Mouse (Mus musculus): ENCODE results near the gene Celf5.

Gene Celf5

GRCm38 (mm10) chr10:81430141-81430830 is 52.2 kb downstream of the Celf5 start:
- ATAC-seq (ENCODE audit: insufficient number of reproducible peaks, low FRiP score, low TSS enrichment), result no peak

- no peak for ATAC-seq (ENCODE audit: insufficient number of reproducible peaks, low FRiP score, low TSS enrichment)
Observed at GRCm38 (mm10) chr10:81429605-81430061, 52.9 kb downstream of the Celf5 start.

- no peak for ATAC-seq (ENCODE audit: insufficient number of reproducible peaks, low FRiP score, low TSS enrichment)
Observed at GRCm38 (mm10) chr10:81429092-81429491, 53.4 kb downstream of the Celf5 start.

- no peak for ATAC-seq (ENCODE audit: insufficient number of reproducible peaks, low FRiP score, low TSS enrichment)
Observed at GRCm38 (mm10) chr10:81428507-81428870, 54.0 kb downstream of the Celf5 start.

- no peak for ATAC-seq (ENCODE audit: insufficient number of reproducible peaks, low FRiP score, low TSS enrichment)
Observed at GRCm38 (mm10) chr10:81427804-81428506, 54.6 kb downstream of the Celf5 start.

- no peak for ATAC-seq (ENCODE audit: insufficient number of reproducible peaks, low FRiP score, low TSS enrichment)
Observed at GRCm38 (mm10) chr10:81427327-81427726, 55.2 kb downstream of the Celf5 start.

GRCm38 (mm10) chr10:81426897-81427296 is 55.6 kb downstream of the Celf5 start:
- no peak for ATAC-seq (ENCODE audit: insufficient number of reproducible peaks, low FRiP score, low TSS enrichment)

- ATAC-seq (ENCODE audit: insufficient number of reproducible peaks, low FRiP score, low TSS enrichment), result no peak
Observed at GRCm38 (mm10) chr10:81426081-81426671, 56.3 kb downstream of the Celf5 start.

GRCm38 (mm10) chr10:81425236-81425850 is 57.2 kb downstream of the Celf5 start:
- ATAC-seq (ENCODE audit: insufficient number of reproducible peaks, low FRiP score, low TSS enrichment), result 0 out of 2 replicates have a peak, but pooled peaks have one; percentile 8

- ATAC-seq (ENCODE audit: insufficient number of reproducible peaks, low FRiP score, low TSS enrichment), result no peak; the same call in 1 of the 2 replicates
Observed at GRCm38 (mm10) chr10:81424246-81425051, 58.1 kb downstream of the Celf5 start.

- no peak for ATAC-seq (ENCODE audit: insufficient number of reproducible peaks, low FRiP score, low TSS enrichment)
Observed at GRCm38 (mm10) chr10:81423476-81424245, 58.8 kb downstream of the Celf5 start.

GRCm38 (mm10) chr10:81422661-81423217 is 59.8 kb downstream of the Celf5 start:
- no peak for ATAC-seq (ENCODE audit: insufficient number of reproducible peaks, low FRiP score, low TSS enrichment)

GRCm38 (mm10) chr10:81422191-81422590 is 60.3 kb downstream of the Celf5 start:
- no peak for ATAC-seq (ENCODE audit: insufficient number of reproducible peaks, low FRiP score, low TSS enrichment)

- ATAC-seq (ENCODE audit: insufficient number of reproducible peaks, low FRiP score, low TSS enrichment), result no peak
Observed at GRCm38 (mm10) chr10:81421797-81422100, 60.8 kb downstream of the Celf5 start.

GRCm38 (mm10) chr10:81421041-81421796 is 61.3 kb downstream of the Celf5 start:
- ATAC-seq (ENCODE audit: insufficient number of reproducible peaks, low FRiP score, low TSS enrichment), result no peak

- ATAC-seq (ENCODE audit: insufficient number of reproducible peaks, low FRiP score, low TSS enrichment), result no peak
Observed at GRCm38 (mm10) chr10:81420191-81420767, 62.2 kb downstream of the Celf5 start.

GRCm38 (mm10) chr10:81419111-81419928 is 63.2 kb downstream of the Celf5 start:
- no peak for ATAC-seq (ENCODE audit: insufficient number of reproducible peaks, low FRiP score, low TSS enrichment)
